Mouse (Mus musculus) kidney, postnatal 25 days (tissue): Measurements from ENCODE around the gene Trpv5.
A peak's percentile ranks its signal among the peaks of the same experiment; 100 is the strongest.

Source experiments
- DNase-seq, 2 experiments: peaks; one replicate each; pipeline ENCODE4 v3.0.0; 2021; ENCODE audit warnings: mixed read lengths in 2 of 2

Gene Trpv5

DNA sequence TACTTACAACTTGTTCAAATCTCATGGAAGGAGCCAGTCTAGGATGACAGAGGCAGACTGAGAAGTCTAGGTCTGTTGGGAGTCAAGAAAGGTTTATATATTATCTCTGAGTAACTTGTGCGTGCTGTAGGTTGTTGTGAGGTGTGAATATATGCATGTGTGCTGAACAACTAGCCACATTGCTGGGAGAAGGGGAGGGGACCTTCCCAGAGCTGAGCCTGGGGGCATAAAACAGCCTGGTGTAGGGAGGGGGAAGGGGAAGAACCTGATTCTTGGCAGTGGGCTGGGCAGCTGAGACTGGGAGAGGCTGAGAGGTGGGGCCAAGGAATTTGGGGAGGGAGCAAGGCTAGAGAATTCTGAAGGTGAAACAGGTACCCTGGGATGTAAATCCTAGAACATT, at the start of gene Trpv5:
Gene Trpv5 (minus strand): TSS at position 101 of the 400 bp plus-strand sequence.
- DNase-seq, result peak in 1 of 2 experiments; percentile 48

DNA sequence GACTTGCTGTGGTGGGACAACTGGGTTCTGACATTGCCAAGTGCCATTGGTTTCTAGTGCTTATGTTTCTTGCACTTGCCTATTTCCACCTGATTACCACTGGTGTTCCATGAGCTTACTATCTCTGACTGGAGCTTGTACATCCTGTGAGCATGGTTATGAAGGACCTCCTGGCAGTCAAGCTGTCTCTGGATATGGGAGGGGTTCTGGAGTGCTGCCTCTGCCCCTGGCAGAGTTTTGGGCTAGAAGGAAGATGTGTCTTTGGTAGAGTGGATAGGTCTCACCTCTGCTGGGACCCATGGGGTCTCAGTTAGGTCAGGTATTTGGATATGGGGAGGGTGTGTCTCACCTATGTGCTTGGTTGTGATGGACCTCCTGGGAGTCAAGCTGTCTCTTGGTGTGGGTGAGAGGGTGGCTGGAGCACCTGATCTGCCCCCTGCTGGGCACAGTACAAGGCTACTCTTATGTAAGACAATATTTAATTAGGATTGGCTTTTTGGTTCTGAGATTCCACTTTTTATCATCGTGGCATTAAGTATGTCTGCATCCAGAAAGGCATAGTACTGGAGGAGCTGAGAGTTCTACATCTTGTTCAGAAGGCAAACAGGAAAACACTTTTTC, 47.5 kb upstream of the Trpv5 start:
- DNase-seq, result no peak

DNA sequence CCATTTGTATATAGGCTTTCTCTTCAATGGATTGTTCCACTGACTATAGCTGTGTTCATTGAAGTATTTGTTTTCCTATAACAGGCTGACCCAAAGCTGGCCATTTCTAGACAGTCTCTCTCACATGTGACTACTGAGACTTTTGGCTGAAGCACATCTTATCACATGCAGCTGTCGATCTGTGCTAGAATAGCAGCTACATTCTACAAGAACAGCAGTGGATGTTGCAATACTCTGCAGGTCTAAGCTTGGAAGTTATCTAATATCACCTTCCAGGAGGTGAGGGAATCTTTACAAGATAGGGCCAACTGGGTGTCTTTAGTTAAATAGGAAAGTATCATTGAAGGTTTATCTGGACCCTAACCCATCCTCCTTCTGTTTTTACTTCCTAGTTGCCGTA, 40.9 kb upstream of the Trpv5 start:
- no peak for DNase-seq

DNA sequence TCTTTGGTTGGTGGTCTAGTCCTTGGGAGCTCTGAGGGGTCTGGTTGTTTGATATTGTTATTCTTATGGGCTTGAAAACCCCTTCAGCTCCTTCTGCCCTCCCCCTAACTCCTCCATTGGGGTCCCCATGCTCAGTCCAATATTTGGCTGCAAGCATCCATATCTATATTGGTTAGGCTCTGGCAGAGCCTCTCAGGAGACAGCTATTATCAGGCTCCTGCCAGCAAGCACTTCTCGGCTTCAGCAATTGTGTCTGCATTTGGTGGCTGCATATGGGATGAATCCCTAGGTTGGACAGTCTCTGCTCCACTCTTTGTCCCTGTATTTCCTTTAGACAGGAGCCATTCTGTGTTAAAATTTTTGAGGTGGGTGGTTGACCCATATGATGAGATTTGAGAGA, 29.7 kb upstream of the Trpv5 start:
- no peak for DNase-seq

DNA sequence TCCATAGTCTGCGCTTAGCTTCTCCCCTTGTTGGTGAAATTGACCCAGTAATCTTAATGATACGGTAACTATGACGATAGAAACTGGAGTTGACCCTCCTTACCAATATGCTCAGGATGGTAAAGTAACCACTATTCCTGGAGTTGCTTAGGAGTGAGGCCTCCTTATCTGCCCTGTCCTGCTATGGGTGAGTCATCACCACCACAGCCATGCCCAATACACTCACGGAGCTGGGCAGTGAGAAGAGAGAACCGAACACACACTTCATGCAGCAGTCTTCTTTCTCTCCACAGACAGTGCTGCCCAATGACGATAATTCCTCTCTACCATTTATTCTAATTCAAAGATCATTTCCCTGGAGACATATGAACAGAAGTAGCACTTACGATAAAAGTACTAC, 25.7 kb upstream of the Trpv5 start:
- no peak for DNase-seq

DNA sequence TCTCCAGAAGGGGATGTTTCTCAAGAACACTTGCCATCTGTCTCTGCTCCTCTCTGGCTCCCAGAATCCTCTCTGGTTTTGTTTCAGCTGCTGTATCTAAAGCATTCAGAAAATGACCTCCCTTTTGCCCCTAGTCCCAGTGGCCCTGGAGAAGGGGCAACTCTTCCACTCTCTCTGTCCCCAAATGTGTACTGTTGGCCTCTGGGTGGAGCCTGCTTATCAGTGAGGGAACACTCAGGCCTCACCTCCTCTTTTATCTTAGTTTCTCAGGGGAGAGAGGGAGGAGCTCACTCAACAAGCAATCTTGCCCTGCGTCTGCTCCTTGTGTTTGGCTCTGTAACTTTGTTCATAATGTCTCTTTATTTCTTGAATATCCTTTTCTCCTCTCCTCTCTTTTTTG, 23.6 kb upstream of the Trpv5 start, which contains the start of gene Kel:
Gene Kel (minus strand): TSS at position 217 of the 400 bp plus-strand sequence.
- no peak for DNase-seq

DNA sequence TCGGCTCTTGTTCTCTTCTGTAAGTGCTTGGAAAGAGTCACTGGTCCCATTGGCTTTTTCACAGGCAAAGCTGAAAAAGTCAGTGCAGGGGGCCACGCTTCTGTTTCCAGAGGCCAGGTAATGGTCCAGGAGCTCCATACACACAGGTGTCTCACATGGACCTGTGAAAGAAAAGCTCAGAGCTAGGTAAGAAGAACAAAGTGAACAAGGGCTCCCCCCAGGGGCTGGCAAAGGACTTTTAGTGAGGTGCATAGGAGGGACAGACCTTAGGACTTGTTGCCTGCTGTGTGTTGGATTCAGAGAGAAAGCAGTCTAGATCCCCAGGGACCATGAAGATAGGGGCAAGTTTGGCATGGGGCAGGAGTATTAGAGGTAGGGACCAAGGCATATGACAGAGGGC, 22.4 kb upstream of the Trpv5 start:
- peak; percentile 14 to 46 for DNase-seq

DNA sequence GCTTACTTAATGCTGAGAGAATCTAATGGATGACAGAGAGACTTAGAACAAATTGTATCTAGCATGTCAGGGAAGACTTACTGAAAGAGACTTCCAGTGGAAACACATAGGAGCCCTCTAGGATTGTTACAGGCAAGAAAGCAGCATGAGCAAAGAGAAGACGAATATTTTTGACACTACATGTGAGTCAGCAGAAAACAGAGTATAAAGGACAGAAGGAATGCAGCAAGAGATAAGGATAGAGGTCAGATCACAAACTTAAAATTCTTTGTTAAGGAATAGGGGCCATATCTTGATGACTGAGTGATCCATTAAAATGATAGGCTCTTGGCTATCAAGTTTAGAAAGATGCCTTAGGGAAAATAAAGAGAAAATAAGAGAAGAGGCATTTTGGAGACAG, 20.7 kb upstream of the Trpv5 start:
- no peak for DNase-seq

DNA sequence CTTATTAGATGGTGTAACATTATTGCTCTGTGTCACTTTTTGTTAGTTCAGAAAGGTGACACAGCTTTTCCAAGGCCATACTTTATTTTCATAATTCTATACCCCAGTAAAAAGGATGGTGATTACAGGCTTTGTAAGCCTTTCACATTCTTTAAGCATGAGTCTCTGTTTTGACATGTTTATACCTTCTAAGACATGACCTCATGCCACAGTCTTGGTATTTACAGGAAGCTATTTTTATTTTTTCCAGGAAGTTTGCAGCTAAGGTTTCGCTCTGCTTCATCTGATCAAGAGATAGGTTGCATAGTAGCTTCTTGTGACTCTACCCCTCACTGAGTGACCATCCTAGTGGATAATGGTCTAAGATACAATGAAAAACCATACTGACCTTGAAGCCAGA, 13.8 kb upstream of the Trpv5 start:
- no peak for DNase-seq

DNA sequence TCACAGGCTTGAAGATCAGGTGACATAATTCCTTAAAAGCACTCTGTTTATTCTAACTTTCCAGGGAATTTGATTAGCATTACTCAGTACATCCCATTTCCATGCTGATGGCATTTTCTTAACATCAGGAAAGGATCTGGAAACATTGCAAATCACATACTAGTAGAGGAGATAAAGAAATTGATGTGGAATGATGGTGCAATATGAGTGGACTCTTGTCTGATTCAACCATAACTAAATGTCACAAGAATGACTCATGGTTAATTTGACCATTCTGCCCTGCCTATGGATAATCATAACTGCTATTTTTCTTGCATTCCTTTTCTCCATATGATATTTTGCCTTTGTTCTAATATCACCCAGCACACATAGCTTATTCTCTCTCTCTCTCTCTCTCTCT, 11.6 kb upstream of the Trpv5 start:
- DNase-seq, result no peak

DNA sequence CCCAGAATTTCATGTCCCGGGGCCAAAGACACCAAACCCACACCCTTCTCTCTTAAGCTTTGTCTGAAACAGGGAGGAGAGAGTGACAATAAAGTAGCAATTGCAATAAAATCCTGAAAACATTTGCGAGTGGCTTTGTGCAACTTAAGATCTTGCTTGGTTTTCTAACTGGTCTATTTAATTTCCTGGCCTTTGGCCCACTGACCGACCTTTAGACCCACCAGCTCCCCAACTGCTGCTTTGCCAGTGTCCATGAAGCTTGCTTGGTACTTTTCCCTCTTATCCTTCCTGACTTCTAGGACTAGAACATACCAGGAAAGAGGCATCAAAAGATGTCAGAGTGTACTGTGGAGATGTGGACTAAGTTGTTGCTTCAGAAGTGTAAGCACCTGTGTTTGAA, 5.0 kb upstream of the Trpv5 start:
- peak in 1 of 2 experiments; percentile 13 for DNase-seq

DNA sequence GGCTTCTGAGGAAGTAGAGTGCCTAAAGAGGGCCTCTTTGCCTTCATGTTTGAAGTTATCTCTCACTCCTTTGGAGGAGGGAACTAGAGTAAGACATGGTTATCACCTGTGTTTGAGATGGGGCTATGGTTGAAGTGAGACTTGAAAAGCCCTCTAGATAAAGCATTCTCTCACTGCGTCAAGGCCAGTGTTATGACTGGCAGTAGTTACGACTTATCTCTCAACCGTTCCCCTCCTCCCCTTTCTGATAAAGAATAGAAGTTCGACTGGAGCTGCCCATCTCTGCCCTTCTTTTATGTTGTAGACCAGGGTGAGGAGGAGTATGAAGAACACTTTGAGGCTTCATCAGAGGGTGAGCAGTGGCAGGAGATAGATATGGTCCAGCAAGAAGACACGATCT, 4.3 kb upstream of the Trpv5 start:
- DNase-seq, result no peak

DNA sequence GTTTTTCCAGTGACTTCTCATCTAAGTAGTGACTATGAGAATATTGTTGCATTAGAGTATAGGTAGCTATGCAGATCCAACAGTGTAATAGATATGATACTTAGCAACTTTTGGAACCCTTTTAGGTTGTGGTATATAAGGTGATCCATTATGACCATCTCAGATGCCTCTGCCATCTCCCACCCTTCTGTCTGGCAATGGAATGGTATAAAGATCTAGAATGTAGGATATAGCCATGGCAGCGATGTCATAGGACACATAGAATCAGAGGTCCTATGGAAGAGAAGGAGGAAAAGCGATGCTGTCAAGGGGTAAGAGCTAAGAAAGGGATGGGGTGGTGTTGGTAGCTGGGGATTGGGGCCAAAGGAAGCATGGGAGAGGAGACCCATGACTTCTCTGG, 3.6 kb upstream of the Trpv5 start, which contains the start of gene Llcfc1:
Gene Llcfc1 (plus strand): TSS at position 301 of the 400 bp plus-strand sequence.
- no peak for DNase-seq

DNA sequence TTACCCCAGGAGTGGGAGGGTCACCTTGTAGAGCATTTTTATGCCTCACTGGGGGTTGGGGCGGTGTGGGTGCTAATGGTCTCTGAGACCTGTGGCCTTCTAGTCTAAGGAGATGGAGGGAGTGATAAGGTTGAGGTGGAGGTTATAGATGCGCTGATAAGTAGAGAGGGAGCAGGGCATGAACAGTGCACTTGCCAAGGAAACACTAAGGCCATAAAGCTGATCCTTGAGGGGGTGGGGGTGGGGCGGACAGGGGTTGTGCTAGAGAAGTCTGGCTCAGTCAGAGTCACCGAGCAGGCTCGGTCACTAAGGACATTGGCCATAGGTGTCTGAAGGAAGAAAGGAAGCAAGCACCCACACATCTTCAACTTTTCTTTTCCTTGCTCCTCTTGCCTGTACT, 1.1 kb upstream of the Trpv5 start:
- peak in 1 of 2 experiments; percentile 55 for DNase-seq

DNA sequence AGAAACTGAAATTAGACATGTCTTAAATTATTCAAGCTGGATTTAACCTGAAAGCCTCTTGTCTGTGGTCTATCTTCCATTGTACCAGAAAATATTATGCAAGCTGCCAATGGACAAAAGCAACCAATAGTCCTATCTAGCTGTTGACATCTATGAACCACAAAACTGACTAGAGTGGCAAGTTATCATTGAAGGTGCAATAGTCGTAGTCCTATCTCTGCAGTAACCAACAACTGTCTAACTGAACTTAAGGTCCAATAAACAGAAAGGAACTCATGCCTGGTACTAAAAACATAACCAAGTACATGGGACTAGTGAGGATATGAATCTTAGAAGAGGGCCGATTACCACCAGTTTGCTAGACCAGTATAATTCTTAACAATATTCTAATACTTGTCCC, 4.0 kb downstream of the Trpv5 start:
- no peak for DNase-seq

DNA sequence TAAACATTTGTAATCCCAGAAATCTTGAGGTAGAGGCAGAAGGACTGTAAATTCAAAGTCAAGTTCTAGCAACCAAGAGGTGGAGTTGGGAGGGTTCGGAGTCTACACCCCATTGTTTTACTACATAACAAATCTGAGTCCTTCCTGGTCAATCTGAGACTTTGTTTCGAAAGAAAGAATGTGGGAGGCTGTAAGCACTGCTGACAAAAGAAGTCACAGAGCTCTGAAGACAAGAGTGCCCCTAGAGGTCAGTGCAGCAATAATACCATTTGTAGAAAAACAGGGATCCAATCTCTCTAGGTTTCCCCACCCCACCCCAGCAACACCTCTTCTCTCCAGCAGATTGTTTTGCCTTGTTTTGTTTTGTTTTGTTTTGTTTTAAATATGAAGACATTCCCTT, 18.2 kb downstream of the Trpv5 start:
- peak in 1 of 2 experiments; percentile 4 for DNase-seq

DNA sequence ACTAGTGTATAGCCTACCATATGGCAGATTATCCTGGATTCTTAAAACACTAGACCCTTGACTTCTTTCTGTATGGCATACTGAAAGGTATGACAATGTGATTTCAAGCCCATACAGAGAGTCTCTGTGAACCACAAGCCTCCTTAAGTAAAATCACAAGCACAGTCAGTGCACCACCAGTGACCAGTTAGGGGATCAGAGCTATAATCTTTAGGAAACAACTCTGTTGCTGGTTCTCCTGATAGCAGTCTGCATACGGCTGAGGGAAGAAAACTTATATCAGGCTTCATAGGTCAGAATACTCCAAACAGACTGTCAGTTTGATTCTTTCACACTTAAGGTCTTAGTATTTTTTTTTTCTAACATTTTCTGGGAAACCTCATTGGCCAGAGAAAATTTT, 22.1 kb downstream of the Trpv5 start:
- DNase-seq, result no peak

DNA sequence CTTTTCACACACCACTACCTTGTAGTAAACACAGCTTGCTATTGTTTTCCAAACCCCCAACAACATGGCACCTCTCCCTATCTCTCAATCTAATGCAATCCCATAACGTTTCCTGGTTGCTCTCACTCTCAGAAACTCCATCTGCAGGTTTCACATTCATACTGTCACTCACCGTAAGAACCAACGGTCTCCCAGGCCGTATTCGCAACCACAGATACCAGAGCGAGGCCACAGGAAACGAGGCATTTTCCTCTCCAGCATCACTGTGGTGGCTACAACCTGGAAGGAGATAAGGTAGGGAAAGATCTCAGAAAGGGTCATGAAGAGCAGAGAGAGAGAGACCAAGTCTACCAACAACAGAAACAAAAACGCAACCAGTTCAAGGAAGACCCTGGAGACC, 25.9 kb downstream of the Trpv5 start:
- no peak for DNase-seq

DNA sequence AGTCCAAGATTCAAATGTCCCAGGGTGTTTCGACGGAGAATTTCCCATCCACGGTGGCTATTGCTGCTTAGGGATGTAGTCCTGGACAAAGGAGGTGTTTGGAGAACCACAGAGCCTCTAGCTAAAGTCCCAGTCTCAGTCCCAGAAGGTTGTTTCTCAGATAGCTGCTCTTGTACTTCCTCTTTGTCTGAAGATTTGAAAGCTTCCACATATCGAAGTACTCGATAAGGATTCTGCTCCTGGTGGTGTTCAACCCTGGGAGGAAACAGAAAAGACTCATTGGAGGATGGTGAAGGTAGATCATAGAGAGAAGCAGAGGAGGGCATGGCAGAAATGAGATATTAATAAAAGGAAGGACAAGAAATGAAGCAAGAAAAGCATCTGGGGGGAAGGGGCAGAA, 27.4 kb downstream of the Trpv5 start:
- no peak for DNase-seq

DNA sequence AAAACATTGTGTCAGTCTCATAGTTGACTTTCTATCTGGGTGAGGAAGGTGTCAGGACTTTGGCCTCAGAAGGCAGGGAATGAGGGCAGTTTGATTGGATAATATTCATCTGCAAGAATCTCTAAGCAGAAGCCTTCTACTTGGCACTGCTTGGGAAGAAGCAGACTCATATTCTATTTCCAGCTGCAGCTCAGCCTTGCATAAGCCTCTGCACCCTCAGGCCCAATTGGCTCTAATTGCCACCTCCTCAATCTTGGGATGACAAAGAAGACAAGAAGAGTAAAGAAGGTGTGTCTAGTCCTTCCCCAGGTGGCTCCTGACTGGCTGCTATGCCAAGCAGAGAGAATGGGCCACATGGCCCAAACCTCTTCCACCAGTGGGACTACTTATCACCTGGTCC, 33.9 kb downstream of the Trpv5 start:
- no peak for DNase-seq

DNA sequence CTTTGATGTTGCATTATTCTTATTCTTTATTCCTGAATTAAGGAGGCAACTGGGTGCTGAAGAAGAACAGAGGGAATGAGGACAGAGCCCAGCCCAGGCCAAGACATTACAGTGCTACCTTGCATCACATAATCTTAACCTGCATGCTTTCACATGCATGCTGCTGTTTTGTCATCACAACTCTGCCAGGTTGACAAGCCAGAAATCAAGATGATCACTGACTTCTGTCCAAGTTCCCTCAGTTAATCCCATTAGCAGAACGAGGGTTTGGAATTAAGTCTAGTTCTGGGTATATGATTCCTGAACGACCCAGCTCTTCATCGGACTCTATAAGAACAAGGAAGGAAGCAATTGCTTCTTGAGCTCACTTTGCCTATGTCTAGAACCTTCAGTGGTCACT, 34.3 kb downstream of the Trpv5 start:
- no peak for DNase-seq

DNA sequence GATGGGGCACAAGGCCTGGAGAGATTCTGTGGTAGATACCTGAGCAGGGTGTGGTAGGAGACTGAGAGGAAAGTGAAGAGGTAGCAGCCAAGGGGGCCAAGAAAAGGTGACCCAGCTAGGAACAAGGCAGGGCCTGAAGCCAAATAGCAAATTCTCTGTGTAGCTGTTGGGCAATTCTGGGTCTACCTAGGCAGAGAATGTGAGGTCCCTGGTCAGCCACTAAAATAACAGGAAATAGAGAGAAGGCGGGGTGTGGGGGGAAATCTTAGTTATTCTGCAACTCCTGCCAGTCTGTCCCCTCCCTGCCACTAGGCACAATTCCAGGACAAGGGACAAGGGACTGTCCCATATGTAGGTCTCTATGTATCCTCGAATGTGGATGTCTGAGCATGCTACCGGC, 37.3 kb downstream of the Trpv5 start:
- DNase-seq, result no peak

DNA sequence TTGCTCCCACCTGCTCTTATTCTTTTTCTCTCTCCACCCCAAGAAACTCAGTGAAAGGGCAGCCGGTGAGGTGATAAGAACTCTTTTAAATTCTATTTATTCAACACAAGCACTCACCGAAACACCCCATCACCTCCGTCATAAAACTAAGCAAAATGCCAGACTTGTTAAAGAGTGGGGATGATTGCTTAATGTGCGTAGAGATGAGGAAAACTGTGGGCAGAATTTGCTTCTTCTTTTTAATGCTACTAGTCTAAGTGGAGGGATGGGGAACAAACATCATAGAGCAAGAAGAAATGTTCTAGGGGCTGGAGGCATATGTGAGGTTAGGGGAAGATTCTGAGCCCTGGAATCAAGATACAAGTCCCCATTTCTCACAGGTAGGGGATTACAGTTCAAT, 37.8 kb downstream of the Trpv5 start:
- no peak for DNase-seq

DNA sequence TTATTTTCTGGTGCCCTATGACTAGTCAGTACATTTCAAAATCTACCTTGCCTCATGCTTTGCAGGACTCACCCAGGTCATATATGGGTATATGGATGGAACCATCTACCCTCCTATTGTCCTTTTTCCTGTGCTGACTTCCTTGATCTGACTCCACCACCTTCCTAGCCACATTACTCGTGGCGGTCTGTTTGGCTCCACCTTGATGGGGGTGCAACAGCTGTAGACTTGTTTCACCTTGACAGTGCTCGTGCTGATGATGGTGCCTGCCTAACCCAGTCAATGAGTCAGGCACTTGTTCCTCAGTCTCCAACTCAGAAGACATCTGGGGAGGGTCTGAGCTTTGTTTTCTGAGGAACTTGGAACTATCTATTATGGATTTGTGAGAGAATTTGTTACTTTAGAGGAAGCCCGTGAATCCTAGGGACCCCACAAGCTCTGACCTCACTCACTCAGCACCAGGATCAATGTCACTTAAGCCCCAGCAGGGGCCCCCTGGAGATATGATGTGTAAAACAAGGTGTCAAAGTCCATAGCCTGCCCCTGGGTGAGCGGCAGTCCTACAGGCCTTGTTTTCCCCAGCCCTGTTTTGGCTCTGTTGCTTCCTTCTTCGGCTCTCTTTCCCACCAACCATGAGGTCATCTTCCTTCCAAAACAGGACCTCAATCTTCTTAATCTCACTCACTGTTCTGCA, 39.2 kb downstream of the Trpv5 start:
- DNase-seq, result no peak

DNA sequence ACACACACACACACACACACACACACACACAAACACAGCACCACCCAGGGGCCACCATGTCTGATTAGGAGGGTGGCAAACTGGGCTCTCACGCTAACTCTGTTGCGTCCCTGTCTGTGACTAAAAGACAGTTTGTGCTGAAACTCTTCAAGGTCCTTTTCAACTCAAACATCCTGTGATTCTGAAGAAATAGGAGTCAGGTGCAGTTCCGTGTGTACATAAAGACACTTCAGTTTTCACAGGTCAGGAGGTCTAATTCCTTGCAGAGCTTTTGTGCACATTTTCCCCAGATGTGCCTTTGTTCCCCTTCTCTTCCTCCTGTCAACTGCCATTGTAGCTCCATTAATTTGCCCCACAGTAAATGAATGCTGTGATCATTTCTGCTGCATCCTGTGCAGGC, 40.1 kb downstream of the Trpv5 start:
- DNase-seq, result no peak
